Mouse (Mus musculus) midbrain, embryonic 11.5 days (tissue): Measurements from ENCODE around the gene Cog7. TPM values are rescaled to one million over a fixed set of nuclear protein-coding genes. Genes with fewer than 3 reads are reported as not detected.

ENCODE experiments used
- ATAC-seq: fragments of 200-750 bp; cut with Nextera tagmentation; 2 replicates; pipeline ENCODE4 v1.8.0; 2017; ENCODE audit warnings: moderate TSS enrichment, moderate library complexity; ENCODE audit not compliant: low FRiP score
- DNase-seq: peaks from one replicate; pipeline ENCODE4 v3.0.0; 2015; ENCODE audit warnings: low spot score; ENCODE audit errors: missing footprints
- H3K27ac ChIP-seq: fragments of 300-500 bp; sonication (generic); 2 replicates; pipeline ENCODE4 v1.5.1; 2014; ENCODE audit warnings: low read depth, low read length
- H3K27me3 ChIP-seq: fragments of 300-500 bp; sonication (generic); 2 replicates; pipeline ENCODE4 v1.6.1; 2014; ENCODE audit warnings: mild to moderate bottlenecking, low read length, moderate library complexity, mixed read lengths; ENCODE audit not compliant: control insufficient read depth, insufficient read depth
- H3K36me3 ChIP-seq: fragments of 300-500 bp; sonication (generic); 2 replicates; pipeline ENCODE4 v1.6.1; 2014; ENCODE audit warnings: mild to moderate bottlenecking, low read length, moderate library complexity, mixed read lengths; ENCODE audit not compliant: control insufficient read depth, insufficient read depth
- H3K4me1 ChIP-seq: fragments of 300-500 bp; sonication (generic); 2 replicates; pipeline ENCODE4 v1.6.1; 2014; ENCODE audit warnings: low read length; ENCODE audit not compliant: control insufficient read depth, insufficient read depth
- H3K4me2 ChIP-seq: fragments of 300-500 bp; sonication (generic); 2 replicates; pipeline ENCODE4 v1.6.1; 2014; ENCODE audit warnings: mild to moderate bottlenecking, moderate library complexity
- H3K4me3 ChIP-seq: fragments of 300-500 bp; sonication (generic); 2 replicates; pipeline ENCODE4 v1.5.1; 2014; ENCODE audit warnings: low read depth, low read length
- H3K9ac ChIP-seq: fragments of 300-500 bp; sonication (generic); 2 replicates; pipeline ENCODE4 v1.6.1; 2014; ENCODE audit warnings: low read length
- H3K9me3 ChIP-seq: fragments of 300-500 bp; sonication (generic); 2 replicates; pipeline ENCODE4 v1.6.1; 2016; ENCODE audit warnings: low read length; ENCODE audit not compliant: control insufficient read depth
- whole genome bisulfite sequencing: fragments of 180-500 bp; shearing (Covaris S2); extraction: QIAGEN DNeasy Blood & Tissue Kit; methylation state at CpG from one replicate; pipeline ENCODE4 v1.1.7; 2014; 5-methylcytosine and 5-hydroxymethylcytosine counted together
- polyA plus RNA-seq: library from polyadenylated mRNA; unstranded; fragments of >200 nt; fragmentation: Nextera tagmentation; extraction: Ambion mirVana; gene quantifications from 2 replicates; pipeline ENCODE4 v1.2.1, GENCODE M21; 2014

Cog7 gene
- polyA plus RNA-seq, 1 experiment from 2014 or later = 14.5 TPM

DNA sequence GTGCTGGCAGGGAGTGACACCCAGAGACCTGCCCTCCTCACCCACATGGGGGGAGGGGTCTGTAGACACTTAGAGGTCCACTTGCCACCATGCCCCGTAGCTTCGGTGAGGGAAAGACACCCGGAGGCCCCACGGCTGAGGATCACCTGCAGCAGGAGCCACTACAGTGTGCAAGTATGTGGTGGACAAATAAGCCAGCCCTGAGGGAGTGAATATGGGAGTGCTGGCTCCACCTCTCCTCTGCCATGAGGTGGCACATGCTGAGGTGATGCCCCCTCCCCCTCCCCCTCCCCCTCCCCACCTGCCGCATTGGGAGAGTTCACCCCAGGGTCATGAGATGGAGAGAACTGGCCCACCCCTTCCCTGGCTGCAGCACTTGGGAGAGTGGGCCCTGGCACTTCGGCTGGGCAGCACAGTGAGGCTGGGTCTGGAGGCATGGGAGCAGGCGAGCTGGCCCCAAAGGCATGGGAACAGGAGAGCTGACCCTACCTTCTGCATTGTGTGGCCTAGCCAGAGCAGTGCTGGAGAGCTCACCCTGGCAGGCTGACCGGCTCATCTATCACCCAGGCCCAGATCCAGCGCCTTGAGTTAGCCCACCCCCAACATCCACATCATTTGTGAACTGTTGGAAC is 132.9 kb downstream of the Cog7 start:
- ATAC-seq (no peak), DNase-seq (no peak)
- Histone ChIP-seq H3K36me3 (no peaks in the 10 kb centered on the region), H3K9me3 (no peaks in the 10 kb centered on the region), H3K4me2 (no peak overlapping the region), H3K9ac (no peak overlapping the region), H3K27ac (no peak overlapping the region), H3K4me3 (no peak overlapping the region), H3K4me1 (no peaks in the 10 kb centered on the region), H3K27me3 (no peaks in the 10 kb centered on the region)
- 90% methylated on average over 8 of the region's 9 CpGs for WGBS

- H3K4me2 ChIP-seq = no peak overlapping the region
- H3K36me3 ChIP-seq = no peaks in the 10 kb centered on the region
- H3K4me3 ChIP-seq = no peak overlapping the region
- no peak overlapping the region for H3K27ac ChIP-seq
- DNase-seq (no peak), ATAC-seq (no peak)
- no peaks in the 10 kb centered on the region for H3K9me3 ChIP-seq
- H3K4me1 ChIP-seq = no peaks in the 10 kb centered on the region
- 88% methylated on average over 6 of the region's 6 CpGs for WGBS
- no peak overlapping the region for H3K9ac ChIP-seq
- no peaks in the 10 kb centered on the region for H3K27me3 ChIP-seq
Measured at GRCm38 (mm10) chr7:121845964-121846363, 135.5 kb downstream of the Cog7 start.

GRCm38 (mm10) chr7:121842234-121842633 is 139.3 kb downstream of the Cog7 start:
- no peaks in the 10 kb centered on the region for H3K9me3 ChIP-seq
- no peak for DNase-seq
- WGBS = 85% methylated on average over 6 of the region's 6 CpGs
- H3K27me3 ChIP-seq = no peaks in the 10 kb centered on the region
- no peaks in the 10 kb centered on the region for H3K36me3 ChIP-seq
- no peak for ATAC-seq
- H3K4me1 ChIP-seq = no peaks in the 10 kb centered on the region
- H3K9ac ChIP-seq = no peak overlapping the region
- no peak overlapping the region for H3K4me2 ChIP-seq
- H3K27ac ChIP-seq = no peak overlapping the region
- no peak overlapping the region for H3K4me3 ChIP-seq

DNA sequence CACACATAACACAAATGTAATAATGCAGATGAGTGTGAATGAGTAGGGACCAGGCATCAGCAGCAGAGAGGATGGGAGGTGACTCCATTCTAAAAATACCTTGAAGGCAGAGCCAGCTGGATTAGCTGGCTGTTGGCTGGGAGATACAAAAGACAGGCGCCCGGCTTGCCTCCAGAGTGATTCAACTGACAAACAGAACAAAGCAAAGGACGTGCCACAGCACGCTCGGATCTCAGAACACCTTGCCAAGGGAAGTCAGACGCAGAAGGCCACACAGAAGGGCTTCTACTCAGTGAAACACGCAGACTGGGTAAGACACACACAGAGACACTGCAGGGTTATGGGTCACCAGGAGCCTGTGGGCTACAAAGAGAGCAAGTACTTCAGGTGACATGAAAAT is 140.7 kb downstream of the Cog7 start:
- 73% methylated on average over 7 of the region's 7 CpGs for WGBS
- Histone ChIP-seq H3K4me1 (no peaks in the 10 kb centered on the region), H3K36me3 (no peaks in the 10 kb centered on the region), H3K9ac (no peak overlapping the region), H3K9me3 (no peaks in the 10 kb centered on the region), H3K4me3 (no peak overlapping the region), H3K27me3 (no peaks in the 10 kb centered on the region), H3K4me2 (no peak overlapping the region), H3K27ac (no peak overlapping the region)
- DNase-seq (no peak), ATAC-seq (no peak)

DNA sequence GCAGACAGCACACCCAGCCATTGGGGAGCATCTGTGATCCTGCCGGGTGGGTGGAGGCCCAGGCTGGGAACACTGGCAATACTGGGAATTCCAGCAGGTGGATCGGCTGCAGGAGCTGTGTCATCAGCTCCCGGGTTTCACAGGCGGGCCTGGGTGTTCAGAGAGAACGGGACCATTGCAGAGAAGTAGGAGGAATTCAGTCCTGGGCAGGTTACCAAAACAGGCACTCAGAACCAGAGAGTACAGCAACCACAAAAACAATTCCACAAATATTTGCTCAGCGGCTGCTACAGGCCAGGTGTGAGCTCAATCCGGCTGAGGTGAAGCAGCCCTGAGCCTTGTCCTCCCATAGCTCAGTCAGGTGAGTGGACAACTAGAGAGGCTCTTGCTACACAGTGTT is 144.7 kb downstream of the Cog7 start:
- no peak for DNase-seq
- no peak overlapping the region for H3K27ac ChIP-seq
- no peak for ATAC-seq
- no peaks in the 10 kb centered on the region for H3K27me3 ChIP-seq
- H3K9ac ChIP-seq = no peak overlapping the region
- no peak overlapping the region for H3K4me3 ChIP-seq
- 93% methylated on average over 7 of the region's 7 CpGs for WGBS
- no peaks in the 10 kb centered on the region for H3K9me3 ChIP-seq
- H3K36me3 ChIP-seq = no peaks in the 10 kb centered on the region
- no peak overlapping the region for H3K4me2 ChIP-seq
- H3K4me1 ChIP-seq = no peaks in the 10 kb centered on the region

- no peaks in the 10 kb centered on the region for H3K4me1 ChIP-seq
- no peak for DNase-seq
- H3K27me3 ChIP-seq = no peaks in the 10 kb centered on the region
- 88% methylated on average over 7 of the region's 7 CpGs for WGBS
- H3K27ac ChIP-seq = no peak overlapping the region
- H3K4me3 ChIP-seq = no peak overlapping the region
- no peak overlapping the region for H3K9ac ChIP-seq
- H3K9me3 ChIP-seq = no peaks in the 10 kb centered on the region
- ATAC-seq = no peak
- no peaks in the 10 kb centered on the region for H3K36me3 ChIP-seq
- H3K4me2 ChIP-seq = no peak overlapping the region
Measured at GRCm38 (mm10) chr7:121835392-121835791, 146.1 kb downstream of the Cog7 start.

Other genes with a start within 250 kb of the Cog7 start
- not detected in 2 replicates for gene Scnn1g, start 247.2 kb downstream of the Cog7 start, polyA plus RNA-seq
- not detected in 2 replicates for gene Scnn1b, start 116.7 kb downstream of the Cog7 start, polyA plus RNA-seq
- gene Gga2, start 39.5 kb upstream of the Cog7 start, polyA plus RNA-seq = 54.1 and 55.7 TPM in 2 replicates
- gene Ubfd1, start 85.5 kb upstream of the Cog7 start, polyA plus RNA-seq = 94.1 and 94.6 TPM in 2 replicates
- gene Ears2, start 85.6 kb upstream of the Cog7 start, polyA plus RNA-seq = 13.4 and 16.3 TPM in 2 replicates
- gene Ndufab1, start 120.2 kb upstream of the Cog7 start, polyA plus RNA-seq = 688 and 709 TPM in 2 replicates
- gene Palb2, start 151.3 kb upstream of the Cog7 start, polyA plus RNA-seq = 19.0 and 22.6 TPM in 2 replicates
- gene Dctn5, start 151.3 kb upstream of the Cog7 start, polyA plus RNA-seq = 140 and 141 TPM in 2 replicates
- gene Plk1, start 177.7 kb upstream of the Cog7 start, polyA plus RNA-seq = 114 and 129 TPM in 2 replicates
- 0.04 and 0.07 TPM in 2 replicates for gene Ern2, start 204.5 kb upstream of the Cog7 start, polyA plus RNA-seq
- gene Chp2, start 237.8 kb upstream of the Cog7 start, polyA plus RNA-seq = 0.20 and 0.29 TPM in 2 replicates